14 mouse cellular contexts compared by ENCODE assay signal in the genomic region with DNA sequence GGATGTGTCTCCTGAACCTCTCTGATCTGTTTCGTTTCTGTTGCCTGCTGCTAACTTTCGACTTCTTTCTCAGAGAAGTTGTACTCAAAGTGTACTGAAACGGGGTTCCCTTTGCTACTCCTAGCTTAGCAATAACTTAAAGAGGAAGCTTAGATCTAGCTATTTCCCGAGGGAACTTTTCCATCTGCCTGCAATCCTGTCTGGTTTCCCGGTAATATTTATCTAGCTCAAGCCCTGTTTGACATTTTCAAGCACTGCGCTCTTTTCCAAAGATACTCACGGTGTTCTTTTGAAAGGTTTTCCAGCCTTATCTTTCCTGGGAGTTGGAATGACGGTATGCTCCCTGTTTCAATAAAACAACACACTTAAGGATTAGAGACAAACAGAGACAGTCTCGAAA.
DNase-seq lines count a peak whose midpoint lies in the region; ATAC-seq and TF ChIP-seq lines count a peak whose summit lies in the region.
"Had no signal": no experiment of that assay in that cellular context is flagged by ENCODE, and none has a peak within 500 bp of the region (broad histone marks: within the 10 kb centered on the region; RNA-seq: fewer than 3 reads in every experiment).

No protein-coding gene starts in this region.

- DNase-seq in heart, adult 8-10 months (ENCODE audit: low spot score): no peak
- peak; percentile 11 for DNase-seq in brain, adult 2 months (ENCODE audit: low read depth, low spot score)
- DNase-seq in adrenal gland, adult 8-10 months: no peak
- DNase-seq: adrenal gland, postnatal 14 days; forebrain, postnatal 0 days; thymus, postnatal 14 days had no signal

- WGBS in heart, embryonic 13.5 days: 17% methylated on average over 9 of the region's 9 CpGs
- 53% methylated on average over 9 of the region's 9 CpGs for WGBS in kidney, embryonic 16.5 days
- 58% methylated on average over 9 of the region's 9 CpGs for WGBS in kidney, embryonic 14.5 days
- 18% methylated on average over 9 of the region's 9 CpGs for WGBS in intestine, postnatal 0 days
- WGBS in forebrain, embryonic 15.5 days: 62% methylated on average over 9 of the region's 9 CpGs

- H3K27ac ChIP-seq in heart, embryonic 13.5 days (replicated peaks): no peak overlapping the region
- peak overlapping the region; percentile 17 for H3K27ac ChIP-seq in kidney, embryonic 16.5 days (ENCODE audit: low read length)
- no peak overlapping the region for H3K27ac ChIP-seq in kidney, embryonic 14.5 days (ENCODE audit: low read depth, low read length)
- no peak overlapping the region for H3K27ac ChIP-seq in intestine, postnatal 0 days (ENCODE audit: low read depth, low read length)
- H3K27ac ChIP-seq in forebrain, embryonic 15.5 days (replicated peaks): no peak overlapping the region
- H3K27ac ChIP-seq: embryonic facial prominence, embryonic 12.5 days; limb, embryonic 12.5 days had no signal

- peak overlapping the region; percentile 60 for H3K4me2 ChIP-seq in heart, embryonic 13.5 days
- H3K4me2 ChIP-seq in kidney, embryonic 16.5 days (replicated peaks; ENCODE audit: low read depth, low read length): no peak overlapping the region
- no peak overlapping the region for H3K4me2 ChIP-seq in kidney, embryonic 14.5 days (replicated peaks; ENCODE audit: low read depth, low read length)
- H3K4me2 ChIP-seq in intestine, postnatal 0 days (replicated peaks; ENCODE audit: low read depth): peak overlapping the region; percentile 32
- H3K4me2 ChIP-seq in forebrain, embryonic 15.5 days (replicated peaks): no peak overlapping the region
- H3K4me2 ChIP-seq: embryonic facial prominence, embryonic 12.5 days; limb, embryonic 12.5 days had no signal

- H3K9me3 ChIP-seq in heart, embryonic 13.5 days: peaks cover 6% of the 10 kb centered on the region; the same call in 1 of the 2 replicates
- peaks cover 4% of the 10 kb centered on the region; the same call in 1 of the 2 replicates for H3K9me3 ChIP-seq in kidney, embryonic 16.5 days (ENCODE audit: low read length)
- H3K9me3 ChIP-seq in kidney, embryonic 14.5 days (ENCODE audit: control insufficient read depth, low read length): peaks cover 2% of the 10 kb centered on the region; the same call in 1 of the 2 replicates
- no peaks in the 10 kb centered on the region for H3K9me3 ChIP-seq in intestine, postnatal 0 days (ENCODE audit: control insufficient read depth)
- no peaks in the 10 kb centered on the region for H3K9me3 ChIP-seq in forebrain, embryonic 15.5 days
- H3K9me3 ChIP-seq: embryonic facial prominence, embryonic 12.5 days had no signal

- no peak overlapping the region for H3K9ac ChIP-seq in heart, embryonic 13.5 days
- no peak overlapping the region for H3K9ac ChIP-seq in kidney, embryonic 16.5 days (replicated peaks; ENCODE audit: low read length)
- no peak overlapping the region for H3K9ac ChIP-seq in kidney, embryonic 14.5 days (ENCODE audit: low read depth, low read length)
- no peak overlapping the region for H3K9ac ChIP-seq in intestine, postnatal 0 days (ENCODE audit: low read depth, low read length)
- H3K9ac ChIP-seq in forebrain, embryonic 15.5 days (replicated peaks): no peak overlapping the region
- H3K9ac ChIP-seq: embryonic facial prominence, embryonic 12.5 days; forebrain, postnatal 0 days; limb, embryonic 12.5 days had no signal

- ATAC-seq in heart, embryonic 13.5 days (ENCODE audit: extremely low read depth, insufficient number of reproducible peaks, low FRiP score, low TSS enrichment): no peak
- ATAC-seq in kidney, embryonic 16.5 days (ENCODE audit: low FRiP score, low TSS enrichment): no peak
- ATAC-seq in kidney, embryonic 14.5 days (ENCODE audit: low FRiP score, low TSS enrichment): no peak
- no peak for ATAC-seq in intestine, postnatal 0 days
- ATAC-seq in forebrain, embryonic 15.5 days (replicated peaks): no peak
- ATAC-seq: forebrain, postnatal 0 days; hindbrain, embryonic 16.5 days had no signal

- no peak for TF ChIP-seq CTCF in intestine, postnatal 0 days (IDR thresholded peaks at IDR 0.05; ENCODE audit: low read depth)

- H3K4me3 ChIP-seq in heart, embryonic 13.5 days: peak overlapping the region; percentile 31
- H3K4me3 ChIP-seq in kidney, embryonic 16.5 days (ENCODE audit: low read length): no peak overlapping the region
- H3K4me3 ChIP-seq in kidney, embryonic 14.5 days (ENCODE audit: low read length): no peak overlapping the region
- no peak overlapping the region for H3K4me3 ChIP-seq in intestine, postnatal 0 days (ENCODE audit: low read depth, low read length)
- no peak overlapping the region for H3K4me3 ChIP-seq in forebrain, embryonic 15.5 days
- H3K4me3 ChIP-seq: embryonic facial prominence, embryonic 12.5 days; limb, embryonic 12.5 days had no signal

- no peaks in the 10 kb centered on the region for H3K36me3 ChIP-seq in heart, embryonic 13.5 days
- H3K36me3 ChIP-seq in kidney, embryonic 16.5 days (ENCODE audit: insufficient read depth, low read length): no peaks in the 10 kb centered on the region
- no peaks in the 10 kb centered on the region for H3K36me3 ChIP-seq in kidney, embryonic 14.5 days (ENCODE audit: control insufficient read depth, insufficient read depth, low read length)
- H3K36me3 ChIP-seq in intestine, postnatal 0 days (ENCODE audit: control insufficient read depth, insufficient read depth): no peaks in the 10 kb centered on the region
- no peaks in the 10 kb centered on the region for H3K36me3 ChIP-seq in forebrain, embryonic 15.5 days
- H3K36me3 ChIP-seq: embryonic facial prominence, embryonic 12.5 days; limb, embryonic 12.5 days had no signal

- H3K27me3 ChIP-seq in heart, embryonic 13.5 days (replicated peaks): no peaks in the 10 kb centered on the region
- H3K27me3 ChIP-seq in kidney, embryonic 16.5 days (ENCODE audit: insufficient read depth, low read length): no peaks in the 10 kb centered on the region
- H3K27me3 ChIP-seq in kidney, embryonic 14.5 days (ENCODE audit: control insufficient read depth, insufficient read depth, low read length): no peaks in the 10 kb centered on the region
- H3K27me3 ChIP-seq in intestine, postnatal 0 days (replicated peaks; ENCODE audit: control insufficient read depth, insufficient read depth, low read length): no peaks in the 10 kb centered on the region
- no peaks in the 10 kb centered on the region for H3K27me3 ChIP-seq in forebrain, embryonic 15.5 days
- H3K27me3 ChIP-seq: embryonic facial prominence, embryonic 12.5 days; limb, embryonic 12.5 days had no signal

- peaks cover 11% of the 10 kb centered on the region for H3K4me1 ChIP-seq in heart, embryonic 13.5 days
- peaks cover 9% of the 10 kb centered on the region; the same call in 1 of the 2 replicates for H3K4me1 ChIP-seq in kidney, embryonic 16.5 days (ENCODE audit: insufficient read depth, low read length)
- no peaks in the 10 kb centered on the region for H3K4me1 ChIP-seq in kidney, embryonic 14.5 days (ENCODE audit: control insufficient read depth, insufficient read depth, low read length)
- no peaks in the 10 kb centered on the region for H3K4me1 ChIP-seq in intestine, postnatal 0 days (replicated peaks; ENCODE audit: control insufficient read depth, insufficient read depth, low read length)
- H3K4me1 ChIP-seq in forebrain, embryonic 15.5 days: peaks cover 9% of the 10 kb centered on the region
- H3K4me1 ChIP-seq: embryonic facial prominence, embryonic 12.5 days had no signal

Comparison
In these comparisons a context has a peak if more than half of its experiments do, and no peak if none do; other contexts are left out.
1. H3K4me2 ChIP-seq: peak in heart, embryonic 13.5 days (single experiment) and intestine, postnatal 0 days (single experiment); none in kidney, embryonic 16.5 days (single experiment), kidney, embryonic 14.5 days (single experiment) and forebrain, embryonic 15.5 days (single experiment).